Comparison of ENCODE assay signal across 8 mouse cellular contexts in the genomic region with DNA sequence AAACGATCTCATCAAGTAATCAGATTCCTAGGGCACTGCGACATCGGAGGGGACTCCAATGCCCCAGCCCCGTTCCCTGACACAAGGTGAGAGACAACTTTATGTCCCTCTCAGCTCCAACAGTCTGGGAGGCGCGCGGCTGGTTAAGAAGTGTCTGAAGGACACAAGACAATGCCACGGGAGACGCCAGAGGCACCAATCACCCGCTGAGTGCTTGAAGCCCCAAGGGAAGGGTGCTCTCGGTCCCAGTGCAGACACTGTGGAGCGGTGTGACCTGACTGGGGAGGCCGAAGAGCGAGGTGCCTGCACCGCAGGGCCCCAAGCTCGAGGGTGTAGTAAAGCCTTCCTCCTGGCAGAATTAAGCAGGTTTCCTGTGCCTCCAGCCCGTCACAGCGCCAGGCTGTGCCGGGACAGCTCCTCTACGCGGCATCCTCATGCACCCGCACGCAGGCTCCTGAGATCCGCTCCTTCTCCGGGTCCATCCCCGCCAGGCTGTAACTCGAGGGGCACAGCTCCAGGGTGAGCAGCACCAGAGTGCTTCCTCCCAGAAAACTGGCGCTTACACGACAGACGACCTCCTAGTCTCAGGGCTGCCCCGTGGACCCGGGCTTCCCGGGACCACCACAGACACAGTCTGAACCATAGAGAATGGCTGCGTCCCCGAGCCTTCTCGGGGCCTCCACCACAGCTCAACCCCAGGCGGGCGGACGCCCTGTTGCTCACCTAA. TPM values are rescaled to one million over a fixed set of nuclear protein-coding genes. Genes with fewer than 3 reads are reported as not detected.
DNase-seq lines count a peak whose midpoint lies in the region; ATAC-seq lines count a peak whose summit lies in the region.

No protein-coding gene starts in this region.

- intact Hi-C loops in heart, postnatal 25 days (cut with DNase I), result loop anchor here (5.0 kb wide), 4 partner anchors 48 to 143 kb away; no protein-coding TSS in a partner anchor
- intact Hi-C loops in left cerebral cortex, postnatal 4 days (cut with DNase I), result loop anchor here (10.0 kb wide), 2 partner anchors 70 to 140 kb away; no protein-coding TSS in a partner anchor

- peak; percentile 61 for ATAC-seq in neural tube, embryonic 11.5 days (ENCODE audit: insufficient read depth, low FRiP score, low TSS enrichment)
- peak; percentile 63 for ATAC-seq in forebrain, embryonic 13.5 days
- peak; percentile 9; the same call in 1 of the 2 replicates for ATAC-seq in stomach, embryonic 15.5 days (ENCODE audit: insufficient read depth, low FRiP score, low read depth)

- H3K36me3 ChIP-seq in neural tube, embryonic 11.5 days (ENCODE audit: control insufficient read depth, insufficient read depth, low read length), result no peaks in the 10 kb centered on the region
- H3K36me3 ChIP-seq in forebrain, embryonic 13.5 days (ENCODE audit: poor library complexity, severe bottlenecking), result no peaks in the 10 kb centered on the region
- no peaks in the 10 kb centered on the region for H3K36me3 ChIP-seq in midbrain, embryonic 10.5 days
- no peaks in the 10 kb centered on the region for H3K36me3 ChIP-seq in stomach, embryonic 15.5 days

- no peak overlapping the region; the same call in 1 of the 2 replicates for H3K27ac ChIP-seq in neural tube, embryonic 11.5 days (ENCODE audit: low read depth, low read length)
- no peak overlapping the region for H3K27ac ChIP-seq in brown adipose tissue, adult 24 weeks (replicated peaks; ENCODE audit: low read depth, low read length)
- peak overlapping the region; percentile 74 for H3K27ac ChIP-seq in forebrain, embryonic 13.5 days
- H3K27ac ChIP-seq in midbrain, embryonic 10.5 days (replicated peaks), result peak overlapping the region; percentile 86
- H3K27ac ChIP-seq in stomach, embryonic 15.5 days, result peak overlapping the region; percentile 88

- H3K4me2 ChIP-seq in neural tube, embryonic 11.5 days (ENCODE audit: low read depth), result peak overlapping the region; percentile 94
- peak overlapping the region; percentile 94 for H3K4me2 ChIP-seq in forebrain, embryonic 13.5 days
- H3K4me2 ChIP-seq in stomach, embryonic 15.5 days, result peak overlapping the region; percentile 92

- peak overlapping the region; percentile 60 for H3K4me3 ChIP-seq in neural tube, embryonic 11.5 days (ENCODE audit: low read depth, low read length)
- H3K4me3 ChIP-seq in brown adipose tissue, adult 24 weeks (ENCODE audit: insufficient read depth, low read depth, low read length), result peak overlapping the region; percentile 76
- peak overlapping the region; percentile 60 for H3K4me3 ChIP-seq in forebrain, embryonic 13.5 days
- peak overlapping the region; percentile 83 for H3K4me3 ChIP-seq in midbrain, embryonic 10.5 days
- peak overlapping the region; percentile 68 for H3K4me3 ChIP-seq in stomach, embryonic 15.5 days (replicated peaks)

- WGBS in neural tube, embryonic 11.5 days, result under 1% methylated on average over 39 of the region's 39 CpGs
- WGBS in forebrain, embryonic 13.5 days, result under 1% methylated on average over 39 of the region's 39 CpGs
- WGBS in midbrain, embryonic 10.5 days, result 1% methylated on average over 39 of the region's 39 CpGs
- WGBS in stomach, embryonic 15.5 days, result 1% methylated on average over 39 of the region's 39 CpGs

- no peaks in the 10 kb centered on the region for H3K27me3 ChIP-seq in neural tube, embryonic 11.5 days (ENCODE audit: control insufficient read depth, insufficient read depth, low read length)
- H3K27me3 ChIP-seq in forebrain, embryonic 13.5 days, result peaks cover 19% of the 10 kb centered on the region
- peaks cover 28% of the 10 kb centered on the region for H3K27me3 ChIP-seq in midbrain, embryonic 10.5 days (ENCODE audit: low read depth, poor library complexity, severe bottlenecking)
- no peaks in the 10 kb centered on the region for H3K27me3 ChIP-seq in stomach, embryonic 15.5 days (replicated peaks)

- H3K4me1 ChIP-seq in neural tube, embryonic 11.5 days (ENCODE audit: control insufficient read depth, insufficient read depth, low read length), result peaks cover 7% of the 10 kb centered on the region; the same call in 1 of the 2 replicates
- no peaks in the 10 kb centered on the region for H3K4me1 ChIP-seq in brown adipose tissue, adult 24 weeks (ENCODE audit: control insufficient read depth, insufficient read depth, insufficient read length, low read length)
- peaks cover 8% of the 10 kb centered on the region for H3K4me1 ChIP-seq in forebrain, embryonic 13.5 days
- peaks cover 29% of the 10 kb centered on the region for H3K4me1 ChIP-seq in midbrain, embryonic 10.5 days
- H3K4me1 ChIP-seq in stomach, embryonic 15.5 days, result peaks cover 19% of the 10 kb centered on the region

- no peak for DNase-seq in neural tube, embryonic 11.5 days (ENCODE audit: low spot score)
- DNase-seq in neural tube, embryonic 10.5 days (ENCODE audit: extremely low spot score, low spot score), result no peak
- DNase-seq in heart, postnatal 25 days (ENCODE audit: low spot score), result peak; percentile 9
- DNase-seq in left cerebral cortex, postnatal 4 days, result peak; percentile 35
- no peak for DNase-seq in midbrain, embryonic 10.5 days (ENCODE audit: low spot score)

- peak overlapping the region; percentile 65 for H3K9ac ChIP-seq in neural tube, embryonic 11.5 days (ENCODE audit: low read length)
- peak overlapping the region; percentile 78 for H3K9ac ChIP-seq in forebrain, embryonic 13.5 days
- peak overlapping the region; percentile 44 for H3K9ac ChIP-seq in stomach, embryonic 15.5 days

- no peaks in the 10 kb centered on the region for H3K9me3 ChIP-seq in neural tube, embryonic 11.5 days (ENCODE audit: control insufficient read depth, low read length)
- no peaks in the 10 kb centered on the region for H3K9me3 ChIP-seq in forebrain, embryonic 13.5 days (replicated peaks)
- H3K9me3 ChIP-seq in midbrain, embryonic 10.5 days (replicated peaks), result no peaks in the 10 kb centered on the region
- no peaks in the 10 kb centered on the region for H3K9me3 ChIP-seq in stomach, embryonic 15.5 days

RNA-seq across cellular contexts. Expression of gene Osbpl3, which starts 0.7 kb away (rescaled TPM):
- 5.0 and 6.5 TPM in 2 replicates for polyA plus RNA-seq in neural tube, embryonic 11.5 days (2014; fragmentation: Nextera tagmentation; extraction: Ambion mirVana)
- 0.40 and 1.2 TPM in 2 replicates for polyA plus RNA-seq in brown adipose tissue, adult 24 weeks (2012; ENCODE audit: insufficient read depth, insufficient read length, missing spikeins)
- 4.5 and 4.7 TPM in 2 replicates for polyA plus RNA-seq in forebrain, embryonic 13.5 days (2015; fragmentation: Nextera tagmentation; extraction: Ambion mirVana)
- 10 to 100 TPM; 26.1 to 33.5 TPM for total RNA-seq in heart, postnatal 25 days (2021)
- 10 to 100 TPM; 22.4 to 25.3 TPM for total RNA-seq in left cerebral cortex, postnatal 4 days (2021)
- 6.7 and 7.3 TPM in 2 replicates for polyA plus RNA-seq in midbrain, embryonic 10.5 days (2016; fragmentation: Nextera tagmentation; extraction: Ambion mirVana)
- 12.0 and 12.4 TPM in 2 replicates for polyA plus RNA-seq in stomach, embryonic 15.5 days (2015; fragmentation: Nextera tagmentation; extraction: Ambion mirVana)

Comparison
In these comparisons a context has a peak if more than half of its experiments do, and no peak if none do; other contexts are left out.
1. ATAC-seq: peak in every context shown above with its lines; median percentile 63 in forebrain, embryonic 13.5 days; 61 in neural tube, embryonic 11.5 days; 9 in stomach, embryonic 15.5 days.
2. DNase-seq: peak in heart, postnatal 25 days (single experiment) and left cerebral cortex, postnatal 4 days (single experiment); none in neural tube, embryonic 11.5 days (single experiment), neural tube, embryonic 10.5 days (single experiment) and midbrain, embryonic 10.5 days (single experiment).
3. H3K27ac ChIP-seq: peak in forebrain, embryonic 13.5 days (single experiment), midbrain, embryonic 10.5 days (single experiment) and stomach, embryonic 15.5 days (single experiment); none in neural tube, embryonic 11.5 days (single experiment) and brown adipose tissue, adult 24 weeks (single experiment).
4. Peak in every context shown above with its lines, with median percentiles within 50 percentile points of each other: H3K4me2 ChIP-seq, H3K4me3 ChIP-seq and H3K9ac ChIP-seq.